Mouse (Mus musculus): Measurements from ENCODE around the gene Xrcc5. TPM values are rescaled to one million over a fixed set of nuclear protein-coding genes. Genes with fewer than 3 reads are reported as not detected.

The Xrcc5 gene
- total and polyA plus RNA-seq, 2 experiments = 3.2 to 23.5 TPM

DNA sequence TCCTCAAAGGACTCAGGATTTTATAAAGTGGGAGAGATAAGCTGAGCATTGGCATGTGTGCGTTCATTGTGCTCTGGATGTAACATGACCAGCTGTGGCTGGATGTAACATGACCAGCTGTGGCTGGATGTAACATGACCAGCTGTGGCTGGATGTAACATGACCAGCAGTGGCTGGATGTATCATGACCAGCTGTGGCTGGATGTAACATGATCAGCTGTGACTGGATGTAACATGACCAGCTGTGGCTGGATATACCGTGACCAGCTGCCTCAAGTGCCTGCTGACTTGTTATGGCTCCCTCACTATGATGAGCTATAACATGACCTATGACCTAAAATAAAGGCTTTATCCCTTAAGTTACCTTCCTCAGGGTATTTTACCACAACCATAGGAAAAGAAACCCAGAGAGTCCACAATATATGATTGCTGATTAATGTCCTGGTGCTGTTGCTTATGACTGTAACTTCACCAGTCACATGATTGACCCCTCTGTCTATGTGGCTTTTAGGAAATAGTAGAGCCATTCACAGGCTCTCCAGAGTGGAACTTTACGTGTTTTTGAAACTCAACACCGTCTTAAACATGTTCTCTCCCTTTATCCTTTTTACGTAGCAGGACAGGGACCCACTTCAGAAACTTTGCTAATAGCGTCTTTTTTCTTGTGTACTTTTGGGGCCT lies 2.7 kb downstream of the Xrcc5 start:
- Histone ChIP-seq H3K4me1 (ENCODE audit: control insufficient read depth, insufficient read depth, low read length) (no peaks in the 10 kb centered on the region), H3K4me3 (ENCODE audit: insufficient read depth, low read depth, low read length) (no peak overlapping the region), H3K27me3 (ENCODE audit: control insufficient read depth, insufficient read depth, low read length) (no peaks in the 10 kb centered on the region), H3K9ac (ENCODE audit: low read depth, low read length) (no peak overlapping the region), H3K79me2 (ENCODE audit: control insufficient read depth, insufficient read depth, low read length) (no peaks in the 10 kb centered on the region), H3K27ac (replicated peaks; ENCODE audit: insufficient read depth, low read depth, low read length) (no peak overlapping the region), H3K36me3 (ENCODE audit: control insufficient read depth, insufficient read depth, low read length) (0 out of 2 replicates have a peak, but pooled peaks cover 2% of the 10 kb centered on the region)
- WGBS = 93% methylated on average over 6 of the region's 6 CpGs
- no peak for DNase-seq (ENCODE audit: extremely low read depth, low read depth, low spot score)
- no peak for TF ChIP-seq POLR2A (IDR thresholded peaks at IDR 0.05; ENCODE audit: extremely low read depth, insufficient read depth, low read length)
- TF ChIP-seq CTCF (IDR thresholded peaks at IDR 0.05; ENCODE audit: low read depth, low read length) = no peak

DNA sequence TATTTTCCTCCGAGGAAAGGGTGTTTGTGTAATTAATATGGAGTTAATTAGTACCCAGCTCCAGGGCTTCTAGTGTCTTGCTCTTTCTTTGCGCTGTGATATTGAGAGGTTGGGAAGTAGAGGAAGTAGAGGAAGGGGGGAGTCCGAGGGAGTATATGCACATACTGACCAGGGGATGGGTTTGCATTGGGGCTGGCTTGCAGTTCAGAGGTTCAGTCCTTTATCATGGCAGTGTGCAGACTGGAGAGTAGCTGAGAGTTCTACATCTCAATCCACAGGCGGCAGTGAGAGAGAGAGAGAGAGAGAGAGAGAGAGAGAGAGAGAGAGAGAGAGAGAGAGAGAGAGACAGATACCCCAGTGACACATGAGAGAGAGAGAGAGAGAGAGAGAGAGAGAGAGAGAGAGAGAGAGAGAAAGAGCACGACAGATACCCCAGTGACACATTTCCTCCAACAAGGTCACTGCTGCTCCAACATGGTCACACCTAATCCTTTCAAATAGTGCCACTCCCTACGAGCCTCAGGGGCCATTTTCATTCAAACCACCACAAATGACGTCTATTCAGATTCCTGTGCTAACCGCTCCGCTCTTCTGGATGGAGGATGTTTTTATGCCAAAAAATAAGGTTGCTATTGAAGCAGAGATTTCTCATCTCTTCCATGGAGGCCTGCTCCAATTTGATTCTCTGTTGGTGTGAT lies 5.6 kb downstream of the Xrcc5 start:
- DNase-seq (ENCODE audit: extremely low read depth, low read depth, low spot score) = no peak
- peaks cover 14% of the 10 kb centered on the region; the same call in 1 of the 2 replicates for H3K36me3 ChIP-seq (ENCODE audit: control insufficient read depth, insufficient read depth, low read length)
- H3K79me2 ChIP-seq (ENCODE audit: control insufficient read depth, insufficient read depth, low read length) = no peaks in the 10 kb centered on the region
- H3K9ac ChIP-seq (ENCODE audit: low read depth, low read length) = no peak overlapping the region
- no peaks in the 10 kb centered on the region for H3K27me3 ChIP-seq (ENCODE audit: control insufficient read depth, insufficient read depth, low read length)
- WGBS = 89% methylated on average over 9 of the region's 9 CpGs
- H3K4me1 ChIP-seq (ENCODE audit: control insufficient read depth, insufficient read depth, low read length) = no peaks in the 10 kb centered on the region
- H3K27ac ChIP-seq (replicated peaks; ENCODE audit: insufficient read depth, low read depth, low read length) = no peak overlapping the region
- H3K4me3 ChIP-seq (ENCODE audit: insufficient read depth, low read depth, low read length) = no peak overlapping the region
- TF ChIP-seq POLR2A (IDR thresholded peaks at IDR 0.05; ENCODE audit: extremely low read depth, insufficient read depth, low read length) = no peak
- TF ChIP-seq CTCF (IDR thresholded peaks at IDR 0.05; ENCODE audit: low read depth, low read length) = no peak

DNA sequence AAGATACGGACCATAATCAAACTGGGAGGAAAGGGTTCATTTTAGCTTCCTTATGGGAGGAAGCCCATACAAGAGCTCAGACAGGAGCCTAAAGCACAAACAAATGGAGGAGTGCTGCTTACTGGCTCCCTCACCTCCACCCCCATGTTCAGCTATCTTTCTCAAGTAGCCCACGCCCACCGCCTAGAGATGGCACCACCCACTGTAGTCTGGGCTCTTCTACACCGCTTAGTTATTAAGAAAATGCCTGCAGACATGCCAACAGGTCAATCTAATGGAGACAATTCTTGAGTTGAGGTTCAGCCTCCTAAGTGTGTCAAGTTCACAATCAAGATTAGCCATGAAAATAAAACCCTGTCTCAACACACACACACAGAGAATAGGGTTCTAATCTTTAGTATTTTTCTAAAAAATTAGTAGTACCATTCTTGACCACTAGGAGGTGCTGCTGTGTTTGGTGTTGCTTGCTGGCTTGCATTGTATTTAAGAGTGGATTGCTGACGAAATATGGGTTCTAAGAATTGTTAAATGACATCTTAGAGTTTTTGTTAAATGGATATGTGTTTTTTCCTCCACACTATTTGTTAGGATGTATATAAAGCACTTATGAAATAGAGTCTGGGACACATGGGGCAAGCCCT lies 6.3 kb downstream of the Xrcc5 start:
- Histone ChIP-seq H3K4me1 (ENCODE audit: control insufficient read depth, insufficient read depth, low read length) (no peaks in the 10 kb centered on the region), H3K27me3 (ENCODE audit: control insufficient read depth, insufficient read depth, low read length) (no peaks in the 10 kb centered on the region), H3K36me3 (ENCODE audit: control insufficient read depth, insufficient read depth, low read length) (peaks cover 14% of the 10 kb centered on the region; the same call in 1 of the 2 replicates), H3K27ac (replicated peaks; ENCODE audit: insufficient read depth, low read depth, low read length) (no peak overlapping the region), H3K4me3 (ENCODE audit: insufficient read depth, low read depth, low read length) (no peak overlapping the region), H3K9ac (ENCODE audit: low read depth, low read length) (no peak overlapping the region), H3K79me2 (ENCODE audit: control insufficient read depth, insufficient read depth, low read length) (no peaks in the 10 kb centered on the region)
- no peak for DNase-seq (ENCODE audit: extremely low read depth, low read depth, low spot score)
- TF ChIP-seq POLR2A (IDR thresholded peaks at IDR 0.05; ENCODE audit: extremely low read depth, insufficient read depth, low read length) (no peak), CTCF (IDR thresholded peaks at IDR 0.05; ENCODE audit: low read depth, low read length) (peak; percentile 40)
- 75% methylated on average over 5 of the region's 5 CpGs for WGBS

DNA sequence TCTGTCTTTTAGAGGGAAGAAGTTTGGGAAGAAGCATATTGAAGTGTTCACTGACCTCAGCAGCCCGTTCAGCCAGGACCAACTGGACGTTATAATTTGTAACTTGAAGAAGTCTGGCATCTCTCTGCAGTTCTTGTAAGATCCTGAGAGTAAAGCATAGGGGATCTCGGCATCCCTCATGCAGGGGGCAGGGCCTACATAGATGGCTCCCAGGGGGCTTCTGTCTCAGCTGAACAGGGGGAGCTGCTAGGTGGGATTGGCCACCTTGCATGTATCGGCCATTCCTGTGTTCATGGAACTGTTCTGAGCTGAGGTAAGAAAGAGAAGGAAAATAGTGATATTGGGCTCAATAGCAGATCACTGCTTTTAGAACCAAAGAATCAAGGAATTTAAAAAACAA lies 8.2 kb downstream of the Xrcc5 start:
- no peak overlapping the region for H3K27ac ChIP-seq (replicated peaks; ENCODE audit: insufficient read depth, low read depth, low read length)
- DNase-seq (ENCODE audit: extremely low read depth, low read depth, low spot score) = no peak
- no peak for TF ChIP-seq POLR2A (IDR thresholded peaks at IDR 0.05; ENCODE audit: extremely low read depth, insufficient read depth, low read length)
- TF ChIP-seq CTCF (IDR thresholded peaks at IDR 0.05; ENCODE audit: low read depth, low read length) = no peak
- H3K4me3 ChIP-seq (ENCODE audit: insufficient read depth, low read depth, low read length) = no peak overlapping the region
- WGBS = 91% methylated on average over 4 of the region's 4 CpGs
- peaks cover 27% of the 10 kb centered on the region for H3K36me3 ChIP-seq (ENCODE audit: control insufficient read depth, insufficient read depth, low read length)
- H3K9ac ChIP-seq (ENCODE audit: low read depth, low read length) = no peak overlapping the region
- H3K27me3 ChIP-seq (ENCODE audit: control insufficient read depth, insufficient read depth, low read length) = no peaks in the 10 kb centered on the region
- H3K4me1 ChIP-seq (ENCODE audit: control insufficient read depth, insufficient read depth, low read length) = no peaks in the 10 kb centered on the region
- no peaks in the 10 kb centered on the region for H3K79me2 ChIP-seq (ENCODE audit: control insufficient read depth, insufficient read depth, low read length)

DNA sequence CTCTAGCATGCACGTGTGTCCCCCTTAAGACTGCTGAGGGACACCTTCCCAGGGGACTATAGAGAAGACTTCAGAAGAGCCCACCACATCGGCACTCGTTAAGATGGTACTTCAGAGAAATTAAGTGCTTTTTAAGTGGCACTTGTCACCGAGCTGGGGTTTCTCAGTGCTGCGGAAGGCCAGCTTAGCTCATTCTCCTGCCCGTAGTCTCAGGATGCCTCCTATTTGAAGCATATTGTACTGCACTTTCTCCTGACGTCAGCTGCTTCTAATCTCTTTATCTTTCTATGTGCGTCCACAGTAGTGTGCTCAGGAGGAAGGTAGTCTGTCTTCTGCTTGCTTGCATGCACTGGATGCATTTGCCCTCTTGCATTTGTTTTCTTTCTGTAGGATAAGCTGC lies 9.2 kb downstream of the Xrcc5 start:
- Histone ChIP-seq H3K27me3 (ENCODE audit: control insufficient read depth, insufficient read depth, low read length) (no peaks in the 10 kb centered on the region), H3K36me3 (ENCODE audit: control insufficient read depth, insufficient read depth, low read length) (peaks cover 34% of the 10 kb centered on the region), H3K9ac (ENCODE audit: low read depth, low read length) (no peak overlapping the region), H3K4me3 (ENCODE audit: insufficient read depth, low read depth, low read length) (no peak overlapping the region), H3K4me1 (ENCODE audit: control insufficient read depth, insufficient read depth, low read length) (no peaks in the 10 kb centered on the region), H3K79me2 (ENCODE audit: control insufficient read depth, insufficient read depth, low read length) (no peaks in the 10 kb centered on the region), H3K27ac (replicated peaks; ENCODE audit: insufficient read depth, low read depth, low read length) (no peak overlapping the region)
- TF ChIP-seq CTCF (IDR thresholded peaks at IDR 0.05; ENCODE audit: low read depth, low read length) (no peak), POLR2A (IDR thresholded peaks at IDR 0.05; ENCODE audit: extremely low read depth, insufficient read depth, low read length) (no peak)
- DNase-seq (ENCODE audit: extremely low read depth, low read depth, low spot score) = no peak
- WGBS = 94% methylated on average over 8 of the region's 8 CpGs

Data from liver, adult 2 months (tissue).